Mouse (Mus musculus) E14TG2a.4 (cell line): Measurements from ENCODE around the gene Tefm.
"Not testable (repeated sequence)": the region's sequence is repeated elsewhere in the genome, so short reads cannot be mapped to it uniquely, and the experiment has no call there.

Experiments
- H3K27me3 ChIP-seq: 2 replicates; pipeline ENCODE4 v1.6.1; 2014; ENCODE audit warnings: low read length, control low read depth; ENCODE audit not compliant: insufficient read depth
- H3K36me3 ChIP-seq: 2 replicates; pipeline ENCODE4 v1.6.1; 2014; ENCODE audit warnings: low read length, control low read depth; ENCODE audit not compliant: insufficient read depth
- H3K4me1 ChIP-seq: replicated peaks from 2 replicates; pipeline ENCODE4 v1.6.1; 2014; ENCODE audit warnings: low read depth, low read length, control low read depth
- H3K4me3 ChIP-seq: replicated peaks from 2 replicates; pipeline ENCODE4 v1.5.1; 2014; ENCODE audit warnings: mild to moderate bottlenecking, low read length
- H3K9me3 ChIP-seq: 2 replicates; pipeline ENCODE4 v1.6.1; 2014; ENCODE audit warnings: low read length, control low read depth
- CTCF ChIP-seq: conservative IDR thresholded peaks from 2 replicates; pipeline ENCODE4 v1.5.1; 2014; ENCODE audit warnings: low read length
- NANOG ChIP-seq: IDR thresholded peaks from 2 replicates; pipeline ENCODE4 v1.6.1; 2014; ENCODE audit warnings: borderline replicate concordance, low read length, mixed read lengths
- POU5F1 ChIP-seq: IDR thresholded peaks from 2 replicates; pipeline ENCODE4 v1.6.1; 2014; ENCODE audit warnings: low read length, borderline replicate concordance

The Tefm gene

DNA sequence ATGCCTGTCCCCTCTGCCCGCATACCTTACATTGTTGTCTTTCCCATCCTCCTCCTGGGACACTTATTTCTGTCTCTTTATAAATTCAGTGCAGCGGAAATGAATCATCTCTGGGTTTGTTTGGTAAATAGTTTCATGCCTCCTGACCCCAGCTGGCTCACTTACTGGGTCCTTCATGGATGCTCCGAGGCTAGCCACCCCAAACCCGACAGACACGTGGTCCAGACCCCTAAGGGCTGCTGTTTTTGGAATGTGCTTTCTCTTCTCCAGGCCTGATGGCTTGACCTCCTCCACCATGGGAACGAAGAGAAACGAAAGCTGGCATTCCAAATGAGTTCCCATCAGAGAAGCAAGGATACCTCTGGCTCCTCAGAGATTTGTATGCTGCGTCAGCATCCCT lies 10.4 kb upstream of the Tefm start:
- H3K4me3 ChIP-seq: no peak overlapping the region
- no peak for TF ChIP-seq POU5F1
- no peak for TF ChIP-seq CTCF
- TF ChIP-seq NANOG: no peak
- no peaks in the 10 kb centered on the region for H3K9me3 ChIP-seq
- H3K4me1 ChIP-seq: peaks cover 30% of the 10 kb centered on the region
- peaks cover 12% of the 10 kb centered on the region for H3K36me3 ChIP-seq
- peaks cover 24% of the 10 kb centered on the region for H3K27me3 ChIP-seq

DNA sequence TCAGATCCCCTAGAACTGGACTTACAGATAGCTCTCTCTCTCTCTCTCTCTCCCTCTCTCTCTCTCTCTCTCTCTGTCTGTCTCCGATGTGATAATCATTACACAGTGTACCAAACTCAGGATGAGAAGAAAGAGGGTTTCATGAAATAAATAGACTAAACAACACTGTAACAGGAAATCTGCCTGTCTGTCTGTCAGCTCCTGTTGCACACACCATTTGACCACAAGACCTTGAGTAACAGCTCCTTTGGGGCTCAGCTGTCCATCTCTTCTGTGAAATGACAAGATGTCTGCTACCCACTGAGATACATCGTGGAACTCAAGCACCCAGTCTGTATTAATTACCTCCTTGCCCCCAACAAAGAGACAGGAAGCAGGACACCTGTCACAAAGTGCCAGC lies 9.6 kb upstream of the Tefm start:
- H3K4me1 ChIP-seq: peaks cover 33% of the 10 kb centered on the region
- peaks cover 24% of the 10 kb centered on the region for H3K27me3 ChIP-seq
- no peak overlapping the region for H3K4me3 ChIP-seq
- H3K9me3 ChIP-seq: no peaks in the 10 kb centered on the region
- no peak for TF ChIP-seq NANOG
- H3K36me3 ChIP-seq: peaks cover 5% of the 10 kb centered on the region; the same call in 1 of the 2 replicates

DNA sequence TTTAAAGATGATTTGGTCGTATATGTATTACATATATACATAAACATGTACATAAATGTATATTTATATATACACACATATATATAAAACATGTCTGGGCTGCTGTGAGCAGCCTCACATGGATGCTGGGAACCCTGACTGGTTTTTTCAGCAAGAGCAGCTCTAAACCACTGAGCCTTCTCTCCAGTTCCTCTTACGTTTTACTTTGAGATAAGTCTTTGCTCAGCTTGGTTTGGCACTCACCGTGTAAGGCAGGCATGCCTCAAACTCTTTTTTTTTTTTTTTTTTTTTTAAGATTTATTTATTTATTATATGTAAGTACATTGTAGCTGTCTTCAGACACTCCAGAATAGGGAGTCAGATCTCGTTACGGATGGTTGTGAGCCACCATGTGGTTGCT lies 8.6 kb upstream of the Tefm start:
- Histone ChIP-seq H3K4me3 (no peak overlapping the region), H3K27me3 (peaks cover 17% of the 10 kb centered on the region), H3K4me1 (peaks cover 39% of the 10 kb centered on the region), H3K36me3 (no peaks in the 10 kb centered on the region), H3K9me3 (no peaks in the 10 kb centered on the region)
- no peak for TF ChIP-seq CTCF
- TF ChIP-seq POU5F1: no peak
- no peak for TF ChIP-seq NANOG

- H3K36me3 ChIP-seq: no peaks in the 10 kb centered on the region
- H3K27me3 ChIP-seq: peaks cover 6% of the 10 kb centered on the region
- TF ChIP-seq NANOG: no peak
- TF ChIP-seq CTCF: no peak
- H3K4me1 ChIP-seq: peaks cover 39% of the 10 kb centered on the region
- H3K4me3 ChIP-seq: no peak overlapping the region; the same call in 1 of the 2 replicates
- H3K9me3 ChIP-seq: no peaks in the 10 kb centered on the region
Measured at GRCm38 (mm10) chr11:80149412-80150023, 7.5 kb upstream of the Tefm start.

DNA sequence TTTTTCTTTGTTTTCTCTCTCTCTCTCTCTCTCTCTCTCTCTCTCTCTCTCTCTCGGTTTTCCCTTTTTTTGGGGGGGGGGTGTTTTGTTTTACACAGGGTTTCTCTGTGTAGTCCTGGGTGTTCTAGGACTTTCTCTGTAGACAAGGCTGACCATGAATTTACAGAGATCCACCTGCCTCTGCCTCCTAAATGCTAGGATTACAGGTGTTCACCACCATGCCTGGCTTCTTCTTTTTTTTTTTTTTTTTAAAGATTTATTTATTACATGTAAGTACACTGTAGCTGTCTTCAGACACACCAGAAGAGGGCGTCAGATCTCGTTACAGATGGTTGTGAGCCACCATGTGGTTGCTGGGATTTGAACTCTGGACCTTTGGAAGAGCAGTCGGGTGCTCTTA lies 7.0 kb upstream of the Tefm start:
- H3K4me1 ChIP-seq: peaks cover 42% of the 10 kb centered on the region
- not testable (repeated sequence) for H3K9me3 ChIP-seq, H3K4me3 ChIP-seq

GRCm38 (mm10) chr11:80148313-80148712 lies 6.3 kb upstream of the Tefm start:
- no peak overlapping the region for H3K4me3 ChIP-seq
- H3K27me3 ChIP-seq: no peaks in the 10 kb centered on the region
- no peaks in the 10 kb centered on the region for H3K9me3 ChIP-seq
- no peaks in the 10 kb centered on the region for H3K36me3 ChIP-seq
- peaks cover 40% of the 10 kb centered on the region for H3K4me1 ChIP-seq
- TF ChIP-seq CTCF: no peak

More for the DNA sequence above, 7.0 kb upstream of the Tefm start:
- H3K36me3 ChIP-seq, H3K27me3 ChIP-seq: not testable (repeated sequence)

GRCm38 (mm10) chr11:80147748-80148147 lies 5.8 kb upstream of the Tefm start:
- H3K4me1 ChIP-seq: peaks cover 43% of the 10 kb centered on the region
- no peak overlapping the region for H3K4me3 ChIP-seq
- TF ChIP-seq CTCF (0 out of 2 replicates have a peak, but pooled peaks have one; percentile 8), NANOG (no peak)
- no peaks in the 10 kb centered on the region for H3K9me3 ChIP-seq
- no peaks in the 10 kb centered on the region for H3K36me3 ChIP-seq
- H3K27me3 ChIP-seq: no peaks in the 10 kb centered on the region

- Histone ChIP-seq H3K9me3 (no peaks in the 10 kb centered on the region), H3K4me1 (peaks cover 51% of the 10 kb centered on the region), H3K36me3 (no peaks in the 10 kb centered on the region), H3K27me3 (no peaks in the 10 kb centered on the region), H3K4me3 (no peak overlapping the region)
- TF ChIP-seq CTCF (no peak), POU5F1 (no peak), NANOG (no peak)
Measured at GRCm38 (mm10) chr11:80145787-80146275, 3.9 kb upstream of the Tefm start.

GRCm38 (mm10) chr11:80142872-80143271 lies 897 bp upstream of the Tefm start:
- H3K4me1 ChIP-seq: peaks cover 59% of the 10 kb centered on the region
- H3K4me3 ChIP-seq: peak overlapping the region; percentile 94
- no peaks in the 10 kb centered on the region for H3K9me3 ChIP-seq
- peaks cover 27% of the 10 kb centered on the region for H3K36me3 ChIP-seq
- no peak for TF ChIP-seq CTCF
- no peak for TF ChIP-seq NANOG
- no peak for TF ChIP-seq POU5F1
- H3K27me3 ChIP-seq: no peaks in the 10 kb centered on the region
